Mouse (Mus musculus) cerebellum, postnatal 4 days (tissue): ENCODE measurements at regions not wholly inside any gene's neighbourhood (a gene's known extent, or its start where the extent isn't known, plus 50 kb on each side); places are given as distances from the start of the nearest gene placed in this dataset.

Experiments
- DNase-seq, 2 experiments: peaks; one replicate each; pipeline ENCODE4 v3.0.0; 2022; ENCODE audit warnings: low spot score in 2 of 2, mixed read lengths in 1 of 2

GRCm38 (mm10) chr13:35212276-35212675, 185.4 kb upstream of the Eci2 start:
- peak in 1 of 2 experiments; percentile 24 for DNase-seq

DNA sequence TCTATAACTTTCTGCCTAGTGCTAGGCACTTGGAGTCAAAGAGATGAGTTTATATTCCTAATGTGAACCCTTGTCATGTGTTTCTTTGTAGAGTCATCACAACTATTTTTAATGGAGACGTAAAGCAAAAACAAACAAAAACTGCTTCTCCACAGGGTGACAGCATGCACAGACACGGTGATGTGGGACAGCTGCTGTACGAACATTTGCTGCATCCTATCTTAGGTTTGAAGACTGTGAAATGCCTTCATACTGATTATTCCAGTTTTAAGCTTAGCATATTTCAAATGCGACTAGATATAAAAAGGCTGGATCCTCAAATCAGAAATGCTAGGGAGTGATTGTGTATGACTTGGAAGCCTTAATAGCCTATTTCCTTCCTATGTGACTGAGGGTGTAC, 187.3 kb upstream of the Eci2 start:
- no peak for DNase-seq

- DNase-seq: no peak
Observed at GRCm38 (mm10) chr13:35226142-35226829, 199.4 kb upstream of the Eci2 start.

- DNase-seq: no peak
Observed at GRCm38 (mm10) chr13:35226944-35227343, 200.0 kb upstream of the Eci2 start.

DNA sequence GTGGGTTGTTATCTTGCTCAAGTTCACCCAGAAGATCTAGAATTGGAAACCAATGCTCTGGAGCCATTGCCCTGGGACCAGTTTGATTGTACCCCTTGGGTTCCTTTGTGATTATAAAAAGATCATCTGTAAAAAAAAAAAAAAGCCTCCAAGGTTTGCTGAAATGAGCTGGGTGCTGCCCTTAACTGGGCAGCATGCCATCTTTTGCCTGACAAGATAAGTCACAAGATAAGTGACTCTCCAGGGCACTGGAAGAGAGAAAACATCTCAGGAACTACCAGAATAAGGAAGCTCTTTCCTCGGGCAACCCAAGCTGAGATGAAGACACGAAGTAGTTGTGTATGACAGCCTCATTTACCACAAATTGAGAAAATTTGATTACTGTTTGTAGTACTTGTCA, 202.7 kb upstream of the Eci2 start:
- DNase-seq: no peak

- no peak for DNase-seq
Observed at GRCm38 (mm10) chr13:35233636-35234035, 206.7 kb upstream of the Eci2 start.

DNA sequence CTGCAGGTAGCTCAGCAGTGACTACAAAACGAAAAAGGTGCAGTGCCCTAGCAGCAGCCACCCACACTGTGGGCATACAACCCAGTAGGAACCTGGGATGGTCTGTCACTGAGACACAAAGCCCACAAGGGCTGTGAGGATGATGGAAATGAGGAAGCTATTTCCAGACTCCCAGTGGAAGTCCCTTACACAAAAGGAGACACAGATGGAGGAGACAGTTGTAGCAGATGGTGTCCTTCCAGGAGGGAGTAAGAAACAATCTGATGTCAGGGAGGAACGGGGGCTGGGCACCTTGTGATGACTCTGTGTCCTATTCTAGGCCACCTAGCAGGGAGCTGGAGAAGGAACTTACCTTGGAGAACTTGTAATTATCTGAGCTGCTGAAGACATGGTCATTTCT, 214.5 kb upstream of the Eci2 start:
- peak in 1 of 2 experiments; percentile 3 for DNase-seq

GRCm38 (mm10) chr13:35243946-35244345, 217.1 kb upstream of the Eci2 start:
- DNase-seq: peak in 1 of 2 experiments; percentile 7

GRCm38 (mm10) chr13:35257386-35257785, 230.5 kb upstream of the Eci2 start:
- no peak for DNase-seq

DNA sequence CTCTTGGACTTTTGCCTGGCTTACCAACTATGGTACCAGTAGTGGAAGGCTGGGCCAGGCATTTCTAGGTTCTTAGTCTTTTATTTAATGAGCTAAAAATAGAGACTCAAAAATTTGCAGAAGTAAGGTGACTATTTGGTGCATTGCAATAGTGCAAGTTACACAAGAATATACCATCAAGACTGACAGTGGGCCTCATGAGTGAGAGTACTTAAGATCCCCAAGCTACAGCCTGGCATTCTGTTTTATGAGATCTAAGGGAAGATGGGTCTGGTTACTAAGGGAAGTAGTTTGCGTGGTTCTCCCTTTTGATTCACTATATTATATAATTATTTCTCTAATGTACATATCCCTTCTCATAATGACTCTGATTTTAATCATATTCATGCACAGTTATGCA, 231.8 kb upstream of the Eci2 start:
- DNase-seq: no peak

GRCm38 (mm10) chr13:35283959-35284358, 257.1 kb upstream of the Eci2 start:
- no peak for DNase-seq

- no peak for DNase-seq
Observed at GRCm38 (mm10) chr13:35302088-35302487, 275.2 kb upstream of the Eci2 start.

DNA sequence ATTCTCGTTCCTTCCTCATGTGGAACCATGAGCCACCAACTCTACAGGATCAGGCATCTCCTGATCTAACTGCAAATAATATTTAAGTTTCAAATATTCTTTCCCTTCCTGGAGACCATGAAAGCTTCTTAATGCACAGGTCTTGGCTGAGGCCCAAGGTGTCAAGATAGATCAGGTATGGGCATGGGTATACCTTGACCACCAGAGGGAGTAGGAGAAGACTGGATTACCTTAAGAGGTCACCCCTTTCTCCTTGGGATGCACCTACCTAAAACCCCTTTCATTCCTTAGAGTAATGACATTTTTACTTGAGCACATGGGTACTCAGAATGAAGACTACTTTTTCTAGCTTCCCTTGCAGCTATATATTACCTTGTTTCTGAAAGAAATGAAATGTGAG, 289.9 kb upstream of the Eci2 start:
- no peak for DNase-seq

GRCm38 (mm10) chr13:35326682-35327242, 299.9 kb upstream of the Eci2 start:
- no peak for DNase-seq

- DNase-seq: no peak
Observed at GRCm38 (mm10) chr13:35328320-35328719, 301.4 kb upstream of the Eci2 start.

- DNase-seq: no peak
Observed at GRCm38 (mm10) chr13:35330926-35331325, 304.0 kb upstream of the Eci2 start.

GRCm38 (mm10) chr13:35345507-35346129, 314.0 kb upstream of the Cdyl start:
- no peak for DNase-seq

- peak in 1 of 2 experiments; percentile 61 for DNase-seq
Observed at GRCm38 (mm10) chr13:35348283-35348682, 311.4 kb upstream of the Cdyl start.

- no peak for DNase-seq
Observed at GRCm38 (mm10) chr13:35359345-35359744, 300.3 kb upstream of the Cdyl start.

GRCm38 (mm10) chr13:35377487-35377886, 282.1 kb upstream of the Cdyl start:
- DNase-seq: no peak

DNA sequence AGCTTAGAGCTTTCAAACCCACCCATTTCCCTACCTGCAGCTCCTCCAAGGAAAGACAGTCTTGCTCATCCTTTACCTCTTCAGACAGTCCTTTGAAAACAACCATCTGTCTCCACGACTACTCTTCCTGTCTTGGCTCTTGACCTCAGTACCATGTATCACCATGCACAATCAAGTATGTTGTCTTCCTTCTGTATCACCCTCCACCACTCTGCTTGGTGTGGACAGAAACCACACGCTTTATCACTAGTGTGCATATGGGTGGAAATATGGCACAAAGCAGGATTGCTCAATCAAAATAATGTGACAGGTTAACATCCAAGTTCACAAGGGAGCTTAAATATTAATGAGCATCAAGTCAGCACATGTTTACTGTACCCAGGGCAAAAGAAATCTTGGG, 280.1 kb upstream of the Cdyl start:
- DNase-seq: no peak

- no peak for DNase-seq
Observed at GRCm38 (mm10) chr13:35380224-35381009, 279.2 kb upstream of the Cdyl start.
